Mouse (Mus musculus): ENCODE results near the gene Tifab. TPM values are rescaled to one million over a fixed set of nuclear protein-coding genes. Genes with fewer than 3 reads are reported as not detected.

The Tifab gene
- total and polyA plus RNA-seq, 3 experiments = 1.9 to 6.7 (median 4.7) TPM

DNA sequence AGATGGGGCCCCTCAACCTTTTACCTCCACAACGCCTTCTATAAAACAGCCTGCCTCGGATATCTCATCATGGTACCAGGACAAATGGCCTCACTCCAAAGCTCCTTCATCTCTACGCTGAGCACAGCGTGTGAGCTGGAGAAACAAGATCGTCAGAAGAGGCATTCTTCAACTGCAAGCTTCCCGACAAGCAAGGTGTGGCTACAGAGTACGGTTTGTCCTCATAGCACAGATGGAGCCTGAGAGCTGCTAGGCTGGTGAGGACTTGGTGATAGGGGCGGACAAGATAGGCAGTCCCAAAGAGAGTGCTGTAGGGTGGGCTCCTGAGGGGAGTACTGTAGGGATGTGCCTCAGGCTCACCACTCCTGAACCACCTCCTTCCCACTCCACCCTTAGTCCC lies 48.1 kb downstream of the Tifab start:
- Histone ChIP-seq H3K27me3 (replicated peaks) (no peaks in the 10 kb centered on the region), H3K4me2 (ENCODE audit: insufficient read depth, low read depth, poor library complexity, severe bottlenecking) (no peak overlapping the region), H3K4me3 (replicated peaks in 1 of 3; ENCODE audit: low read depth in 2 of 3, low read length in 2 of 3, poor library complexity in 1 of 3) (no peak overlapping the region), H3K9me3 (replicated peaks; ENCODE audit: low read length) (no peaks in the 10 kb centered on the region), H3K9ac (ENCODE audit: insufficient read depth, low read depth) (no peak overlapping the region), H3K36me3 (replicated peaks in 1 of 2; ENCODE audit: control insufficient read depth in 1 of 2, insufficient read depth in 1 of 2, low read length in 1 of 2) (peaks cover 28 to 65% of the 10 kb centered on the region in 2 experiments), H3K4me1 (ENCODE audit: control insufficient read depth in 1 of 2, insufficient read depth in 2 of 2) (peaks cover 11 to 37% of the 10 kb centered on the region in 2 experiments), H3K79me2 (replicated peaks; ENCODE audit: control insufficient read depth, extremely low read depth, insufficient read depth, poor library complexity, severe bottlenecking) (peaks cover 39% of the 10 kb centered on the region), H3K27ac (ENCODE audit: insufficient read depth, low read depth) (no peak overlapping the region)
- in situ Hi-C loops (cut with MboI; ENCODE audit: low pct_ligation_motif_present, low pct_unique_long_range_greater_than_20kb, low sequenced_read_pairs) = no loop called here
- dilution Hi-C loops (cut with MboI; ENCODE audit: extremely low pct_ligation_motif_present, extremely low pct_unique_long_range_greater_than_20kb, low sequenced_read_pairs) = no loop called here
- TF ChIP-seq MXI1 (IDR thresholded peaks at IDR 0.05; ENCODE audit: low read depth, low read length) (no peak), SMC3 (IDR thresholded peaks at IDR 0.05; ENCODE audit: low read depth, low read length) (no peak), JUN (IDR thresholded peaks at IDR 0.05; ENCODE audit: insufficient read depth, low read depth, low read length) (no peak), ZKSCAN1 (IDR thresholded peaks at IDR 0.05; ENCODE audit: borderline replicate concordance, low read depth, low read length) (no peak), CHD2 (IDR thresholded peaks at IDR 0.05; ENCODE audit: low read length) (no peak), MAX (IDR thresholded peaks at IDR 0.05; ENCODE audit: low read length) (no peak), JUND (conservative IDR thresholded peaks at IDR 0.05; ENCODE audit: low read depth, low read length) (no peak), ETS1 (conservative IDR thresholded peaks at IDR 0.05; ENCODE audit: low read depth, low read length) (no peak), MEF2A (IDR thresholded peaks at IDR 0.05; ENCODE audit: borderline replicate concordance, low read depth, low read length) (no peak), E2F4 (IDR thresholded peaks at IDR 0.05; ENCODE audit: insufficient replicate concordance, low read depth, low read length) (no peak), SIN3A (IDR thresholded peaks at IDR 0.05; ENCODE audit: low read length) (no peak), NELFE (IDR thresholded peaks at IDR 0.05; ENCODE audit: low read depth, low read length) (no peak), POLR2AphosphoS2 (IDR thresholded peaks at IDR 0.05; ENCODE audit: low read depth, low read length) (no peak), BHLHE40 (IDR thresholded peaks at IDR 0.05; ENCODE audit: low read depth, low read length) (no peak)
- no peak for DNase-seq (ENCODE audit: extremely low read depth)

DNA sequence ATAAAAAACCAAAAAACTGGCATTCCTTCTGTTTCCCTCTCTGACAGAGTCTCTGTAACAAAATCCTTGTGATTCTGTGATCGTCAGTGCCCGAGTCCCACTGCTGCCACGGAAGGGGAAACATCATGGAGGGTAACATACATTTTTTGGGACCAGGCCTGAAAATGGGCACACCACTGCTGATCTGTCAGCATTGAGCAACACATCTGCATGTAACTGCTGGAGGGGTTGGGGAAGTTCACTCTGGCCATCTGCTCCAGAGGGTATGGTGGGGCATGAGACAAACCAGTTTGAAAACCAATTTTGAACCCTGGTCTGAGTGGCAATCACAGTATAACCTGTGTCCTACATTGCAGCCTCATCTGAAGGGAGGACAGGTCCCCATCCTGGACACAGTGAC lies 49.1 kb downstream of the Tifab start:
- dilution Hi-C loops (cut with MboI; ENCODE audit: extremely low pct_ligation_motif_present, extremely low pct_unique_long_range_greater_than_20kb, low sequenced_read_pairs) = no loop called here

More for the DNA sequence above, 49.1 kb downstream of the Tifab start:
- in situ Hi-C loops (cut with MboI; ENCODE audit: low pct_ligation_motif_present, low pct_unique_long_range_greater_than_20kb, low sequenced_read_pairs) = no loop called here
- Histone ChIP-seq H3K27me3 (replicated peaks) (no peaks in the 10 kb centered on the region), H3K4me3 (replicated peaks in 1 of 3; ENCODE audit: low read depth in 2 of 3, low read length in 2 of 3, poor library complexity in 1 of 3) (no peak overlapping the region), H3K9ac (ENCODE audit: insufficient read depth, low read depth) (no peak overlapping the region), H3K9me3 (replicated peaks; ENCODE audit: low read length) (no peaks in the 10 kb centered on the region), H3K36me3 (replicated peaks in 1 of 2; ENCODE audit: control insufficient read depth in 1 of 2, insufficient read depth in 1 of 2, low read length in 1 of 2) (peaks cover 38 to 74% of the 10 kb centered on the region in 2 experiments), H3K4me2 (ENCODE audit: insufficient read depth, low read depth, poor library complexity, severe bottlenecking) (no peak overlapping the region), H3K79me2 (replicated peaks; ENCODE audit: control insufficient read depth, extremely low read depth, insufficient read depth, poor library complexity, severe bottlenecking) (peaks cover 39% of the 10 kb centered on the region), H3K27ac (ENCODE audit: insufficient read depth, low read depth) (no peak overlapping the region), H3K4me1 (ENCODE audit: control insufficient read depth in 1 of 2, insufficient read depth in 2 of 2) (peaks cover 11 to 37% of the 10 kb centered on the region in 2 experiments)
- no peak for TF ChIP-seq TCF12 (IDR thresholded peaks at IDR 0.05; ENCODE audit: low read depth, low read length)
- no peak for TF ChIP-seq MAZ (IDR thresholded peaks at IDR 0.05; ENCODE audit: low read depth, low read length)
- no peak for TF ChIP-seq IRF4 (IDR thresholded peaks at IDR 0.05; ENCODE audit: low read depth, low read length)
- no peak for TF ChIP-seq PAX5 (IDR thresholded peaks at IDR 0.05; ENCODE audit: low read length)
- no peak for TF ChIP-seq MEF2A (IDR thresholded peaks at IDR 0.05; ENCODE audit: borderline replicate concordance, low read depth, low read length)
- no peak for TF ChIP-seq ZNF384 (IDR thresholded peaks at IDR 0.05; ENCODE audit: low read depth, low read length)
- no peak for TF ChIP-seq ETS1 (conservative IDR thresholded peaks at IDR 0.05; ENCODE audit: low read depth, low read length)
- TF ChIP-seq BHLHE40 (IDR thresholded peaks at IDR 0.05; ENCODE audit: low read depth, low read length) = no peak
- no peak for TF ChIP-seq NRF1 (IDR thresholded peaks at IDR 0.05; ENCODE audit: low read depth, low read length)
- no peak for TF ChIP-seq NELFE (IDR thresholded peaks at IDR 0.05; ENCODE audit: low read depth, low read length)
- DNase-seq (ENCODE audit: extremely low read depth) = no peak

Measured in CH12.LX (cell line).